Mouse (Mus musculus) liver, embryonic 12.5 days (tissue): ENCODE results near the gene Mnx1. TPM values are rescaled to one million over a fixed set of nuclear protein-coding genes. Genes with fewer than 3 reads are reported as not detected.

ENCODE experiments used
- ATAC-seq: fragments of 200-750 bp; cut with Nextera tagmentation; 2 replicates; pipeline ENCODE4 v1.8.0; 2017; ENCODE audit warnings: moderate number of reproducible peaks, mild to moderate bottlenecking, moderate library complexity
- H3K27ac ChIP-seq: fragments of 300-500 bp; sonication (generic); 2 replicates; pipeline ENCODE4 v1.5.1; 2016; ENCODE audit warnings: mild to moderate bottlenecking
- H3K27me3 ChIP-seq: fragments of 300-500 bp; sonication (generic); replicated peaks from 2 replicates; pipeline ENCODE4 v1.6.1; 2016; ENCODE audit warnings: mild to moderate bottlenecking, moderate library complexity
- H3K36me3 ChIP-seq: fragments of 300-500 bp; sonication (generic); 2 replicates; pipeline ENCODE4 v1.6.1; 2016; ENCODE audit warnings: mild to moderate bottlenecking, moderate library complexity
- H3K4me1 ChIP-seq: fragments of 300-500 bp; sonication (generic); 2 replicates; pipeline ENCODE4 v1.6.1; 2016
- H3K4me2 ChIP-seq: fragments of 300-500 bp; sonication (generic); 2 replicates; pipeline ENCODE4 v1.6.1; 2016; ENCODE audit warnings: mild to moderate bottlenecking, moderate library complexity
- H3K4me3 ChIP-seq: fragments of 300-500 bp; sonication (generic); 2 replicates; pipeline ENCODE4 v1.5.1; 2016; ENCODE audit warnings: mild to moderate bottlenecking, moderate library complexity
- H3K9ac ChIP-seq: fragments of 300-500 bp; sonication (generic); 2 replicates; pipeline ENCODE4 v1.6.1; 2016; ENCODE audit warnings: mild to moderate bottlenecking, moderate library complexity
- H3K9me3 ChIP-seq: fragments of 300-500 bp; sonication (generic); replicated peaks from 2 replicates; pipeline ENCODE4 v1.6.1; 2016; ENCODE audit warnings: mild to moderate bottlenecking, moderate library complexity
- WGBS: fragments of 180-500 bp; shearing (Covaris S2); methylation state at CpG from one replicate; pipeline ENCODE4 v1.1.7; 2016; ENCODE audit not compliant: insufficient replicate concordance; 5-methylcytosine and 5-hydroxymethylcytosine counted together
- polyA plus RNA-seq: library from polyadenylated mRNA; unstranded; fragments of >200 nt; fragmentation: Nextera tagmentation; extraction: Ambion mirVana; gene quantifications from 2 replicates; pipeline ENCODE4 v1.2.1, GENCODE M21; 2016

The Mnx1 gene
- not detected in 2 replicates for polyA plus RNA-seq

DNA sequence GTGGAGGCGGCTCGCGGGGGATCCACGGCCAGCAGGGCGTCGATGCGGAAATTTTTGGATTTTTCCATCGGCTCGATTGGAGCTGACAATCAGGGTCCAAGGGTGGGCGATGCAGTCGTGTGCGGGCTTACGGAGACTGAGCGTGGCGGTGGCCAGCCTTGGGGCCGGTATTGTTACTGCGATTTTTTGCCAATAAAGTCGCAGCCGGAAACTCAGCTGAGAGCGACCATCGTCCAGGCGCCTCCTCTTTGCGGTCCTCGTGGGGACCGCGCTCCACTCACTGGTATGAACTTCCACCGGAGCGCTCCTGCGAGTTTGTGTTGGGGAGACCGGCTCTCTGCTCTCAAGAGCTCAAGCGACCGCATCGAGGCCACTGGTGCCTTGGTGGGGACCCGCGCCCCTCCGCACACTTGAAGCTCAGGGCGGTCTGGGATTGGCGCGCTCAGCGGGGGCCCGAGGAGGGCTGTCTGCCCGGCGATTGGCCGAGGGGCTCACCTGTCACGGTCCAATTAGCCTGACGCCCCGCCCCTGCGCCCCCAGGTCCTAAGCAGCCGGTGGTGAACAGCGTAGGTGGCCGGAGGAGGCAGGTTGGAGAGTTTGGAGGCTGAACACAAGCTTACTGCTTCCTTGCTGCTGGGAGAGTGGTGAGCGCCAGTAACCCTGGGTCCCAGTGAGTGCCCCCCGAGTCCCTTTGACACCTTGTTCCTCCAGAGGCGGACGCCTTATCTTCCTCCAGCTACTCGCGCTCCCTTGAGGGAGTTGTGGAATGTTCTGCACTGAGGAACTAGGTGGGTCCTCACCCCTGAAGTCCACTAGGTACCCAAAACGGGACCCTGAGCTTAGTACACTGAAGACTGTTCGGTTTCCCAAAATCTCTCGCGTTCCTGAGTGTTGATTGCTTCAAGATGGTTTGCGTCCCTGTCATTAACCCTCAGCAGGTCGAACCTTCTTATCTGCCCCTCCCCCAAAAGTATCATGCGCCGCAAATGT lies at the start of gene Mnx1:
TSS of gene Mnx1 (minus strand) at position 263 of the 990 bp plus-strand sequence.
- H3K4me3 ChIP-seq: peak within 1 kb of the TSS; percentile 25
- H3K4me1 ChIP-seq: peaks cover 7% of the 10 kb centered on the region; the same call in 1 of the 2 replicates
- ATAC-seq: no peak
- no peaks in the 10 kb centered on the region for H3K9me3 ChIP-seq
- H3K36me3 ChIP-seq: no peaks in the 10 kb centered on the region
- H3K9ac ChIP-seq: no peak within 1 kb of the TSS
- WGBS: 2% methylated on average over 65 of the region's 65 CpGs
- peaks cover 100% of the 10 kb centered on the region for H3K27me3 ChIP-seq
- H3K4me2 ChIP-seq: peak within 1 kb of the TSS; percentile 50
- no peak within 1 kb of the TSS for H3K27ac ChIP-seq

DNA sequence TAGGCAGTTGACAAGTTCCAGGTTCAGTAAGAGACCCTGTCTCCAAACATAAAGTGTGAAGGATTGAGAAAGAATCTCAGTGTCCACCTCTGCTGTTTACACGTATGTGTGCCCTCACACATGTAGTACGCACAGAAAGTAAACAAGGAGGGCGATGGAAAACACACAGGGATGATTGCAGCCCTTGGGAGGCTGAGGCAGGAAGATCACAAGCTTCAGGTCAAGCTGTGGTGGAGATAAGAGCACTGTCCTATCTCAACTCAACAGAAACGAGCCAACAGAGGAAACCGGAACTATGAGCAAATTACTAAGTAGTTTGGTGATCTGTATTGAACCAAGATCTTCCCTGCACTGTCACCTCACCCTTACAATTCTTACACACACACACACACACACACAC lies 38.2 kb upstream of the Mnx1 start:
- no peak overlapping the region for H3K9ac ChIP-seq
- 45% methylated on average over 5 of the region's 5 CpGs for WGBS
- ATAC-seq: peak; percentile 78
- no peaks in the 10 kb centered on the region for H3K36me3 ChIP-seq
- peaks cover 7% of the 10 kb centered on the region; the same call in 1 of the 2 replicates for H3K4me1 ChIP-seq
- no peak overlapping the region for H3K4me3 ChIP-seq
- peaks cover 4% of the 10 kb centered on the region; the same call in 1 of the 2 replicates for H3K27me3 ChIP-seq
- no peaks in the 10 kb centered on the region for H3K9me3 ChIP-seq
- no peak overlapping the region for H3K27ac ChIP-seq
- H3K4me2 ChIP-seq: no peak overlapping the region

DNA sequence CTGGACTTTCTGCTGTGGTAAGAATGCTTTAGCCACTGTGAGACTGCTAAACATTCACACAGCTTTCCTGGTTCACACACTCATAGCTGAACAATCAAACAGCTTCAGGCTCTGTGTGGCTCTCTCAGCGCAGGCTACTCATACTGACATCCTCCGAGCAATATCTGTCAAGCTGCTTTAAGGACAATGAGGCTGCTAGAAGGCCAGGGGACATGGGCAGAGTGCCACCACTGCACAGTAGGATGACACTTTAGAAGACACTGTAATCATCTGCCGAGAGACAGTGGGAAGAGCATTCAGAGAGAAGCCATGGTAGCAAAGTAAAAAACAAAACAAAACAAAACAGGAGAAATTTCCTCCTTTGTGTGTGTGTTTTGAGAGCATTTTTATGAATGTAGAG lies 37.6 kb upstream of the Mnx1 start:
- no peaks in the 10 kb centered on the region for H3K36me3 ChIP-seq
- no peak overlapping the region for H3K4me3 ChIP-seq
- H3K9me3 ChIP-seq: no peaks in the 10 kb centered on the region
- H3K4me2 ChIP-seq: no peak overlapping the region
- peaks cover 7% of the 10 kb centered on the region; the same call in 1 of the 2 replicates for H3K4me1 ChIP-seq
- 60% methylated on average over 3 of the region's 3 CpGs for WGBS
- ATAC-seq: no peak
- H3K27ac ChIP-seq: no peak overlapping the region
- H3K27me3 ChIP-seq: peaks cover 2% of the 10 kb centered on the region; the same call in 1 of the 2 replicates
- H3K9ac ChIP-seq: no peak overlapping the region

DNA sequence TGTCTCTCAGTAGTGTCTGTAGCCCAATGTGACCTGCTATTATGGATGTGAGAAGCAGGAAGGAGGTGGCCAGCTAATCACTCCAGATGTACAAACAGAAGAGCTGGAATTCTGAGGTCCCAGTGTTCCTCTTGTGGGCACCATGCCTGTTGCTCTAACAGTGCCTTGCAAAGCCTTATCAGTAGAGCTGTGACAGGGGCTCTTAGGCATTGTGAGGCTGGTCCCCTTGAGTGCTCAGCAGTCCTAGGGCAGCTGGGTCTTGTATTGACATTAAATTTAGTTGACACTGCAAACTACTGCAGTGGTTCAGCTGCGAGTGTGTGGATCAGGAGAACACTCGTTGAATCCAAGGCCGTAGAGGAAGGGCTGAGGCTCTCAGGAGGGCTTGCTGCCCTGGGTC lies 28.7 kb upstream of the Mnx1 start:
- no peak overlapping the region for H3K4me2 ChIP-seq
- H3K27me3 ChIP-seq: no peaks in the 10 kb centered on the region
- H3K4me3 ChIP-seq: no peak overlapping the region
- ATAC-seq: no peak
- no peaks in the 10 kb centered on the region for H3K4me1 ChIP-seq
- H3K9me3 ChIP-seq: no peaks in the 10 kb centered on the region
- no peaks in the 10 kb centered on the region for H3K36me3 ChIP-seq
- H3K9ac ChIP-seq: no peak overlapping the region
- no peak overlapping the region for H3K27ac ChIP-seq
- 53% methylated on average over 3 of the region's 3 CpGs for WGBS

DNA sequence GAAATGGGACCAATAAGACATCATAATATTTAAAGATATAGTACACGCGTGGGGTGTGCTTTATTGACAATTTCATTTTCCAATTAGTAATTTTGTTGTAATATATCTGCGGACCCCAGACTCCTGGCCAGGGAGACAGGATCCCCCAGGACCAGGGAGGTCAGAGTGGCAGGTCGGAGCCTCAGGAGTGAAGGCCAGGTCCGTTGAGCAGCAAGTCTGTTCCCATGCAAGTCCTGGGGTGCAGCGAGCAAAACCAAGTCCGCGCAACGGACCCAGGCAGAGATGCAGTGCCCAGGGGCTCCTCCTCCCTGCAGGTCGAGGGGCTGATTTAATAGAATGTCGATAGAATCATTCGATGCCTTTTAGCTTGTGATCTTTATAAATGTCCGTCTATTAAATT lies 9.1 kb upstream of the Mnx1 start:
- Histone ChIP-seq H3K4me3 (no peak overlapping the region), H3K27me3 (peaks cover 94% of the 10 kb centered on the region), H3K27ac (no peak overlapping the region), H3K4me2 (no peak overlapping the region), H3K4me1 (no peaks in the 10 kb centered on the region), H3K9me3 (no peaks in the 10 kb centered on the region), H3K36me3 (no peaks in the 10 kb centered on the region), H3K9ac (no peak overlapping the region)
- ATAC-seq: no peak
- WGBS: 29% methylated on average over 13 of the region's 13 CpGs

DNA sequence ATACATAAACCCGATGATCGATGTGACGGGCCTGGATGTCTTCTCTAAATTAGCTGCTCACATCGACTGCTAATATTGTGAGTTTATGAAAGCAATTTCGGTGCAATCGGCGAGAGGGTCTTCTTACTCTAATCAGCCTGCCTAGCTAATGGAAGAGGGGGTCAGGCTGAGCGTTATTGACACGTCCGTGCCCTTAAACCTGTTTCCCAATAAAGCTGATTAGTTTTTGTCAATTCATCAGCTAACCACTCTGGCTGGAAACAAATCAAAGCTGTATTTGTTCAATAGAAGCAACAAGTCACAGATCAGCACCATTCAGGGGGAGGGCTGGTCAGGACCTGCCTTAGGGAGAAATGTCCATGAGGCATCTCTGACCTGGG lies 7.7 kb upstream of the Mnx1 start:
- ATAC-seq: no peak
- WGBS: 8% methylated on average over 10 of the region's 10 CpGs
- no peak overlapping the region for H3K4me3 ChIP-seq
- no peak overlapping the region for H3K4me2 ChIP-seq
- no peaks in the 10 kb centered on the region for H3K36me3 ChIP-seq
- no peaks in the 10 kb centered on the region for H3K9me3 ChIP-seq
- H3K4me1 ChIP-seq: no peaks in the 10 kb centered on the region
- H3K9ac ChIP-seq: no peak overlapping the region
- peaks cover 98% of the 10 kb centered on the region for H3K27me3 ChIP-seq
- H3K27ac ChIP-seq: no peak overlapping the region

DNA sequence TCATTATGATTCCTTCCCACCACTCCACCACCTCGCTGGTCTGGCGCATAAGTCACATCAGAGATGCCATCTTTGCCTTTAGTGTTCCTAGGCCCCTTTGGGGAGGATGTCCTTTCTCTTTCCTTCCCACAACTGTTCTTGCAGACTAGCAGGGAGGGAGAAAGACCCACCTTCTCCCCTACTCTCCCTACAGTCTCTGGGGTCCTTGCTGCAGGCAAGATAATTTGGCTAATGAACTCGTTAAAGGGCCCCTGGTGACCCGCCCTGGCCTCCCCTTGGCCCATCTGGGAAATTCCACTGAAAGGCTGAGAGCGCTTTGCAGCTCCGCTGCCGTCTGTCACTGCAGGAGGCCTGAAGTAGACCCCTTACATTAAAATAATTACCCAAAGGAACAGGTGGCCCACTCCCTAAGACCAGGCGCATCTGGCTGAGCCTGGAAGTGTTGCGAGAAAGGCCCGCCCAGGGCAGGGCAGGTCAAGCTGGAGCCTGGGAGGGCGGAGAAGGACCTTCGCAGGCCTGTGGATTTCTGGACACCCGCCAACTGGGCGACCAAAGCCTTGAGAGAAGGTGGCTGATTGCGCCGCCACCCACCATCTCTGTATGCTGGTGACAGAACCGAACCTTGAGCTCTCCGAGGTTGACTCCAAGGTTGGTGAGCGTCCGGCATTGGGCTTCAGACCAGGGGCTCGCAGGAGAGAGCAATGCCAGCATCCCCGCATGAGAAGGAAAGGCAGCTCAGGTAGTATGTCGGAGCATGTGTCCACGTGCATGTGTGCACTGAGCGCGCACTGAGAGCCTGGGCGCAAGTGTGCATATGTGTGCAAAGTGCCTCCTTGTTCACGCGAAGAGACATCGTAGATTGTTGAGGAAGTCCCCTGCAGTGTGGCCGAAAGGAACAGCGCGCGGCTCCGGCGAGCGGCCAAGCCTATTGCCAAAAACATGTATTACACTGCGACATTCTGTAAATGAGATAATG lies 7.0 kb upstream of the Mnx1 start:
- 5% methylated on average over 38 of the region's 38 CpGs for WGBS
- no peak overlapping the region for H3K27ac ChIP-seq
- H3K36me3 ChIP-seq: no peaks in the 10 kb centered on the region
- no peak for ATAC-seq
- H3K9me3 ChIP-seq: no peaks in the 10 kb centered on the region
- no peak overlapping the region for H3K4me3 ChIP-seq
- peaks cover 98% of the 10 kb centered on the region for H3K27me3 ChIP-seq
- H3K4me2 ChIP-seq: no peak overlapping the region
- H3K9ac ChIP-seq: no peak overlapping the region
- no peaks in the 10 kb centered on the region for H3K4me1 ChIP-seq

DNA sequence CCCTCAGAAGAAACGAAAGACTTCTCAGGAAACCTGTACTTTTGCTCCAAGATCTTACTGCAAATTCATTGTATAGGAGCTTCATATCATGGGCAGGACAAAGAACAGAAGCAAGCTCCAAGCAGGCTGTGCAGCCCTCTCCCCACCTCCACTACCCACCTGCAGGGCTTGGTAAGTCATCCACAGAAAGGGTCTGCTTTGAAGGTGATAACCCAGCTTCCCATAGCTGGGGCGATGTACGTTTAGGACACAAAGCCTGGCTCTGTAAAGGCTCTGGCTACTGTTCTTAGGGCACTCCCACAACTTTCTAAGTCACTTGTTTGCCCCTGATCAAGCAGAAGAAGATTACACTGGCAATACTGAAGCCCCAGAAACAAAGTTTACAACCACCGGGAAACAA lies 5.5 kb upstream of the Mnx1 start:
- H3K9me3 ChIP-seq: no peaks in the 10 kb centered on the region
- no peaks in the 10 kb centered on the region for H3K4me1 ChIP-seq
- H3K4me3 ChIP-seq: no peak overlapping the region
- peaks cover 98% of the 10 kb centered on the region for H3K27me3 ChIP-seq
- H3K4me2 ChIP-seq: no peak overlapping the region
- no peak for ATAC-seq
- no peaks in the 10 kb centered on the region for H3K36me3 ChIP-seq
- no peak overlapping the region for H3K27ac ChIP-seq
- 14% methylated on average over 4 of the region's 4 CpGs for WGBS
- no peak overlapping the region for H3K9ac ChIP-seq

DNA sequence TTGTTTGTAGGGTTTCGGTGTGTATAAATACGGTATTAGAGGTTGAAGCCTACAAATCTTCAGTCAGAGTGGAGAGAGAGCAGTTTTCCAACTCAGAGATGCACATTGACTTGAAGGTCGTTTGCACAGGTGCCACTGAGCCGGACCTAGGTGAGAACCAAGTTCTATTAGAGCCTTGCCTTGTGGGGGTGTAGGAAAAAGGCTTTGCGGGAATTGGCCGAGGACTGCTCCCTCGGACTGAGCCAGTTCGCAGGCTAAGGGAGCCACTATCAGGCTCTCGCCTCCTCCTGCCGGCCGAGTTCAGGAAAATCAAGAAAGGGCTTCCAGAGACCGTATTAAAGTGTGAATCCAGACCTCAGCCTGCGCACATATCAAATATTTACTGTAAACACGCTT lies 926 bp upstream of the Mnx1 start:
- no peaks in the 10 kb centered on the region for H3K36me3 ChIP-seq
- no peak overlapping the region for H3K27ac ChIP-seq
- H3K9ac ChIP-seq: no peak overlapping the region
- no peaks in the 10 kb centered on the region for H3K9me3 ChIP-seq
- ATAC-seq: no peak
- H3K4me3 ChIP-seq: no peak overlapping the region
- peaks cover 100% of the 10 kb centered on the region for H3K27me3 ChIP-seq
- no peak overlapping the region for H3K4me2 ChIP-seq
- WGBS: 3% methylated on average over 14 of the region's 14 CpGs
- H3K4me1 ChIP-seq: peaks cover 7% of the 10 kb centered on the region; the same call in 1 of the 2 replicates

DNA sequence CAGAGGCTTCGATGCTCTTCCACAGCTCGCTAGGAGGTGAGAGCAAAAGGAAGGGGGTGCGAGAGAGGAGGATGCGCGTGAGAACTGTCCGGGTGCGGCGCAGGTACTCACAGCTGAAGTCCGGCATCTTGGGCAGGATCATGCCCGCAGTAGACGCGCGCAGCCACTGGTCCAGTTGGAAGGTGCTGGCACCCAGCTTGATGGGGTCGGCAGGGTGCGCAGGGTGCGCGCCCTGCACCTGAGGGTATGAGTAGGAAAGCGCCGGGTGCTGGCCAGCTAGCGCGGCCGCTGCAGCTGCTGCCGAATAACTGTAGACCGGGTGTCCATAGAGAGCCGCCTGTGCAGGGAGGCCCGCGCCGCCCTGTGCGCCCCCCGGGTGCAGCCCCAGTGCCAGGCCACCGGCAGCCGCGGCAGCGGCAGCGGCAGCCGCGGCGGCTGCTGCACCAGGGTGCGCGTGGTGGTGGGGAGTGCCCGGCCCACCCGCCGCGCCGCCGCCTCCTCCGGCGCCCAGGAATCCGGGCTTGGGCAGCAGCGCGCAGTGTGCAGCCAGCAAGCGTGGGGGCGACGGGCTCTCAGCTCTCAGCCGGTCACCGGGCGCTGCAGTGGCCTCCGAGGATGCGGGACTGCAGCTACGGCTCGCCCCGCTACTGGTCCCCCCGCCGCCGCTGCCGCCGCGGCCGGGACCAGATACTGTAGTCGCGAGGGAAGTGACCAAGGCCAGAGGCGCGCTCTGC lies 629 bp downstream of the Mnx1 start:
- Histone ChIP-seq H3K9me3 (no peaks in the 10 kb centered on the region), H3K27ac (no peak overlapping the region), H3K27me3 (peaks cover 100% of the 10 kb centered on the region), H3K36me3 (no peaks in the 10 kb centered on the region), H3K4me3 (peak overlapping the region; percentile 25), H3K4me2 (peak overlapping the region; percentile 50), H3K9ac (no peak overlapping the region), H3K4me1 (peaks cover 7% of the 10 kb centered on the region; the same call in 1 of the 2 replicates)
- ATAC-seq: no peak
- 3% methylated on average over 67 of the region's 73 CpGs for WGBS

DNA sequence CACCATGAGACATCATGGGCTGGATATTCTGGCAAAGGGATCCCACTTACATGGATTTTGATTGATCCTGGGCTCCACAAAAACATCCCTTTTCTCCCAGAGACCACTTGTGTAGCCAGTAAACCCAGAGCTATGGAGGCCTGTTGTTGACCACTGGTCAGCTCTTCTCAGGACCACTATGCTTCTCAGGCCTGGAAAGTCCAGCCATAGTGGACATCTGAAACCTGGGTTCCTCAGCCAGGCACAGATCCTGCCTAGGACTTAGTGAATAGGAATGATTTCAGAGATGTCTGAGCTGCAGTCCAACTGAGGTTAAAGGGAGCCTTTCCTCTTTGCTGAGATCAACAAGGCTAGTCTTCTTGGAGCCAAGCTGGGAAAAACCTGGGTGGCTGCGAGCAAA lies 2.2 kb downstream of the Mnx1 start:
- Histone ChIP-seq H3K4me2 (no peak overlapping the region), H3K4me3 (no peak overlapping the region), H3K9ac (no peak overlapping the region), H3K9me3 (no peaks in the 10 kb centered on the region), H3K36me3 (no peaks in the 10 kb centered on the region), H3K4me1 (peaks cover 7% of the 10 kb centered on the region; the same call in 1 of the 2 replicates), H3K27me3 (peaks cover 100% of the 10 kb centered on the region), H3K27ac (no peak overlapping the region)
- no peak for ATAC-seq
- 8% methylated on average over 1 of the region's 1 CpGs for WGBS
